Mouse (Mus musculus) stomach, postnatal 0 days (tissue): ENCODE measurements around the gene 6330409D20Rik.

Source experiments
- CTCF ChIP-seq: IDR thresholded peaks from 2 replicates; pipeline ENCODE4 v1.5.1; 2016; ENCODE audit warnings: antibody characterized with exemption, low read depth, mild to moderate bottlenecking, moderate library complexity
- EP300 ChIP-seq: optimal IDR thresholded peaks from 2 replicates; pipeline ENCODE3; 2016; ENCODE audit warnings: antibody characterized with exemption

DNA sequence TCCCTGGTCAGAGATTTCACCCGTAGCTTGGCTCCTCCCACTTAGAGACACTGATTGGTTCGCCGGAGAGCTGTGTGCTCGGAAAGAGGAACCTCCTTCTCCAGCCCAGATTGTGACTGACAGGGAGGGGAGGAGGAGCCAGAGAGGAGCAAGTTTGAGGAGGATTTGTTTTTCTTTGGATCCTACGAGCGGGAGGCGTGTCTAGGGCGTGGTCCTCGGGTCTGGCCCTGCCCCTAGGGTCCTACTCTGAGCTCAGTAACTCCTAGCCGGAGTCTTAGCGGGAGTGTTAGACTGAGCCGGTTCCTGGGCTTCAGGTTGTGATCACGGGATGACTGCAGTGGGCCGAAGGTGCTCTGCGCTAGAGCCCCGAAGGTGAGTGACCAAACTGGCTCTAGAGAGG, 13.4 kb downstream of the 6330409D20Rik start:
- no peak for TF ChIP-seq EP300
- no peak for TF ChIP-seq CTCF
